In genomic region chr5:142963705-142964494, GRCm38 (mm10) we compare ENCODE assay signal across 8 mouse cellular contexts. TPM values are rescaled to one million over a fixed set of nuclear protein-coding genes. Genes with fewer than 3 reads are reported as not detected.
A peak's percentile ranks its signal among the peaks of the same experiment; 100 is the strongest.
DNase-seq lines count a peak whose midpoint lies in the region; ATAC-seq lines count a peak whose summit lies in the region.

No protein-coding gene starts in this region.

- peaks cover 19% of the 10 kb centered on the region for H3K4me1 ChIP-seq in kidney, embryonic 14.5 days (ENCODE audit: control insufficient read depth, insufficient read depth, low read length)
- H3K4me1 ChIP-seq in forebrain, embryonic 13.5 days = peaks cover 59% of the 10 kb centered on the region
- peaks cover 35% of the 10 kb centered on the region for H3K4me1 ChIP-seq in midbrain, embryonic 16.5 days (ENCODE audit: control insufficient read depth, insufficient read depth, low read length)

- WGBS in kidney, embryonic 14.5 days = 44% methylated on average over 17 of the region's 17 CpGs
- 19% methylated on average over 17 of the region's 17 CpGs for WGBS in forebrain, embryonic 13.5 days
- 16% methylated on average over 17 of the region's 17 CpGs for WGBS in midbrain, embryonic 16.5 days

- peak overlapping the region; percentile 81 for H3K4me2 ChIP-seq in kidney, embryonic 14.5 days (replicated peaks; ENCODE audit: low read depth, low read length)
- peak overlapping the region; percentile 99 for H3K4me2 ChIP-seq in forebrain, embryonic 13.5 days
- H3K4me2 ChIP-seq in midbrain, embryonic 16.5 days (ENCODE audit: low read length) = peak overlapping the region; percentile 88

- no peak for ATAC-seq in kidney, embryonic 14.5 days (ENCODE audit: low FRiP score, low TSS enrichment)
- ATAC-seq in forebrain, embryonic 13.5 days = no peak
- no peak for ATAC-seq in midbrain, embryonic 16.5 days
- ATAC-seq in megakaryocyte progenitor cell, adult 5-6 weeks (replicated peaks; ENCODE audit: poor library complexity) = no peak

- no peak for DNase-seq in kidney, postnatal 36 days
- DNase-seq in Muller cell, postnatal 12 days (ENCODE audit: inconsistent ontology term) = peak; percentile 98
- peak; percentile 41 to 56 for DNase-seq in layer of hippocampus, postnatal 10 days (ENCODE audit: low spot score in 2 of 2)
- DNase-seq in gastrocnemius, postnatal 4 days (ENCODE audit: low spot score in 2 of 2) = no peak

- H3K27me3 ChIP-seq in kidney, embryonic 14.5 days (ENCODE audit: control insufficient read depth, insufficient read depth, low read length) = no peaks in the 10 kb centered on the region
- no peaks in the 10 kb centered on the region for H3K27me3 ChIP-seq in forebrain, embryonic 13.5 days
- H3K27me3 ChIP-seq in midbrain, embryonic 16.5 days (ENCODE audit: control insufficient read depth, insufficient read depth, low read depth, low read length) = no peaks in the 10 kb centered on the region

- peak overlapping the region; percentile 72 for H3K4me3 ChIP-seq in kidney, embryonic 14.5 days (ENCODE audit: low read length)
- peak overlapping the region; percentile 97 for H3K4me3 ChIP-seq in forebrain, embryonic 13.5 days
- peak overlapping the region; percentile 79 for H3K4me3 ChIP-seq in midbrain, embryonic 16.5 days (ENCODE audit: low read depth, low read length)

- H3K9me3 ChIP-seq in kidney, embryonic 14.5 days (ENCODE audit: control insufficient read depth, low read length) = no peaks in the 10 kb centered on the region
- H3K9me3 ChIP-seq in forebrain, embryonic 13.5 days (replicated peaks) = no peaks in the 10 kb centered on the region
- no peaks in the 10 kb centered on the region for H3K9me3 ChIP-seq in midbrain, embryonic 16.5 days (replicated peaks; ENCODE audit: control insufficient read depth, low read length, poor library complexity, severe bottlenecking)

- peak overlapping the region; percentile 47; the same call in 1 of the 2 replicates for H3K27ac ChIP-seq in kidney, embryonic 14.5 days (ENCODE audit: low read depth, low read length)
- H3K27ac ChIP-seq in forebrain, embryonic 13.5 days = peak overlapping the region; percentile 98
- peak overlapping the region; percentile 97 for H3K27ac ChIP-seq in midbrain, embryonic 16.5 days (ENCODE audit: low read length)

- peak overlapping the region; percentile 95 for H3K9ac ChIP-seq in kidney, embryonic 14.5 days (ENCODE audit: low read depth, low read length)
- H3K9ac ChIP-seq in forebrain, embryonic 13.5 days = peak overlapping the region; percentile 99
- H3K9ac ChIP-seq in midbrain, embryonic 16.5 days (ENCODE audit: low read depth, low read length) = peak overlapping the region; percentile 100

- H3K36me3 ChIP-seq in kidney, embryonic 14.5 days (ENCODE audit: control insufficient read depth, insufficient read depth, low read length) = peaks cover 19% of the 10 kb centered on the region
- peaks cover 28% of the 10 kb centered on the region for H3K36me3 ChIP-seq in forebrain, embryonic 13.5 days (ENCODE audit: poor library complexity, severe bottlenecking)
- 0 out of 2 replicates have a peak, but pooled peaks cover 3% of the 10 kb centered on the region for H3K36me3 ChIP-seq in midbrain, embryonic 16.5 days (ENCODE audit: control insufficient read depth, insufficient read depth, low read length)

RNA-seq across cellular contexts. Expression of gene Fscn1, which starts 3.8 kb away (rescaled TPM):
- polyA plus RNA-seq in kidney, embryonic 14.5 days (2014; fragmentation: Nextera tagmentation; extraction: Ambion mirVana) = 312 and 390 TPM in 2 replicates
- 521 and 522 TPM in 2 replicates for polyA plus RNA-seq in forebrain, embryonic 13.5 days (2015; fragmentation: Nextera tagmentation; extraction: Ambion mirVana)
- total RNA-seq in layer of hippocampus, postnatal 10 days (2021) = 100 to 1,000 TPM; 420 to 424 TPM
- 493 and 557 TPM in 2 replicates for polyA plus RNA-seq in midbrain, embryonic 16.5 days (2015; fragmentation: Nextera tagmentation; extraction: Ambion mirVana)
- 0.20 TPM in 1 of 2 replicates, not detected in the other for total RNA-seq in megakaryocyte progenitor cell, adult 5-6 weeks (2015)
- total RNA-seq in megakaryocyte progenitor cell, adult 5-6 weeks (2017) = 0.10 TPM in 1 of 2 replicates, not detected in the other
- total RNA-seq in gastrocnemius, postnatal 4 days (2021) = 100 to 1,000 TPM; 182 to 208 TPM

RNA-seq across cellular contexts. Expression of gene Actb, which starts 57.3 kb away (rescaled TPM):
- polyA plus RNA-seq in kidney, embryonic 14.5 days (2014; fragmentation: Nextera tagmentation; extraction: Ambion mirVana) = 14,375 and 16,963 TPM in 2 replicates
- polyA plus RNA-seq in forebrain, embryonic 13.5 days (2015; fragmentation: Nextera tagmentation; extraction: Ambion mirVana) = 15,903 and 18,325 TPM in 2 replicates
- 1,000 to 10,000 TPM; 4,137 to 4,167 TPM for total RNA-seq in layer of hippocampus, postnatal 10 days (2021)
- 13,967 and 14,266 TPM in 2 replicates for polyA plus RNA-seq in midbrain, embryonic 16.5 days (2015; fragmentation: Nextera tagmentation; extraction: Ambion mirVana)
- total RNA-seq in megakaryocyte progenitor cell, adult 5-6 weeks (2015) = 5,014 and 5,318 TPM in 2 replicates
- 3,372 and 3,558 TPM in 2 replicates for total RNA-seq in megakaryocyte progenitor cell, adult 5-6 weeks (2017)
- total RNA-seq in gastrocnemius, postnatal 4 days (2021) = 1,000 to 10,000 TPM; 2,802 to 2,810 TPM

Comparison
In these comparisons a context has a peak if more than half of its experiments do, and no peak if none do; other contexts are left out.
1. H3K27ac ChIP-seq: peak in every context shown above with its lines; median percentile 98 in forebrain, embryonic 13.5 days; 97 in midbrain, embryonic 16.5 days; 47 in kidney, embryonic 14.5 days.
2. DNase-seq: peak in Muller cell, postnatal 12 days (single experiment) and layer of hippocampus, postnatal 10 days (2 of 2); none in kidney, postnatal 36 days (0 of 2) and gastrocnemius, postnatal 4 days (0 of 2).
3. RNA of gene Fscn1, which starts 3.8 kb away (total RNA-seq): 420 to 424 TPM in layer of hippocampus, postnatal 10 days and 182 to 208 TPM in gastrocnemius, postnatal 4 days; 0.10 to 0.20 TPM in megakaryocyte progenitor cell, adult 5-6 weeks; every median in the first group is over 100 times any median in the second.
4. Peak in every context shown above with its lines, with median percentiles within 50 percentile points of each other: H3K4me2 ChIP-seq, H3K4me3 ChIP-seq and H3K9ac ChIP-seq.